Mouse (Mus musculus): Measurements from ENCODE around the gene Gm884.

Gene Gm884

DNA sequence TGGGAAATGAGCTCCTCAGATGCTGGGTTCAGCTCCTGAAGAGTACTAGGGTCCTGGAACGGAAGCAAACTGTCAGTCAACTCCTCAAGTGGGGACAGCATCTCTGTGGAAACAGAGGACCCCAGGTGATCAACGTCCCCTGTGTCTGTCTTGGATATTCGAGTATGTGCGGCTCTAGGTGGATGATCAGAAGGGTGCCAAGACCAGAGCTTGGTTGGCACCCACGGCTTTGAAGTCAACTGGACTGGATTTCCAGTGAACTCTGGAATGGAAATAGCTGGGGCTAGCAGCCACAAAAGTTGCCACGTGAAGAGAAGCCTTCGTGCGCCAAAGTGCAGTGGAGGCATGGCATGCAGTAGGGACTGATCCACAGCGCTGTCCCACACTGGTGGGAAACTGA lies at the start of gene Gm884:
Gene Gm884, minus strand, starts transcription at position 101 of the 400 bp plus-strand sequence.
- no peak for DNase-seq

DNA sequence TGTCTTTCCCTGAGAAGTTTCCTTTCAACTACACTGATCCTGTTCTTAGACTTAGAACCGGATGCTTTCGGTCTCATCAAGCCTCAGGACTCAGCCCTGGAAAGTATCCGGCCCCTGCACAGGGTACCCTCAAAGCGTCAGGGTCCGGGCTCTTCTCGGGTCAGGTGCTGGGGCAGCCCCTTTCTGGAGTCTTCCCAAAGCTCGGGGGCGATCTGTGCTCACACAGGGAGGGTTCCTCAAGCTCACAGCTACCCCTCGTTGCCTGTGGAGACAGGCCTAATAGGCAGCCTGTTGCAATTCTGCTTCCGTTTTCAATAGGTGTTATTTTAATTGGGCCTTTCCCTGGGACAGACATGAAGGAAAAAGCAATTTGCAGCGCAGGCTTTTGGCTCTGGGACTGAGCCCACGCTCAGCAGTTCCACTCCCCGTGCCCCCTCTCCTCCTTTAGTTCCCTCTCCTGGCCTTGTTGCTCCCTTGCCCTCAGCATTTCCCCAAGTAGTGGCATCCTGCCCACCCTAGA lies 46.0 kb upstream of the Gm884 start:
- DNase-seq, result no peak

DNA sequence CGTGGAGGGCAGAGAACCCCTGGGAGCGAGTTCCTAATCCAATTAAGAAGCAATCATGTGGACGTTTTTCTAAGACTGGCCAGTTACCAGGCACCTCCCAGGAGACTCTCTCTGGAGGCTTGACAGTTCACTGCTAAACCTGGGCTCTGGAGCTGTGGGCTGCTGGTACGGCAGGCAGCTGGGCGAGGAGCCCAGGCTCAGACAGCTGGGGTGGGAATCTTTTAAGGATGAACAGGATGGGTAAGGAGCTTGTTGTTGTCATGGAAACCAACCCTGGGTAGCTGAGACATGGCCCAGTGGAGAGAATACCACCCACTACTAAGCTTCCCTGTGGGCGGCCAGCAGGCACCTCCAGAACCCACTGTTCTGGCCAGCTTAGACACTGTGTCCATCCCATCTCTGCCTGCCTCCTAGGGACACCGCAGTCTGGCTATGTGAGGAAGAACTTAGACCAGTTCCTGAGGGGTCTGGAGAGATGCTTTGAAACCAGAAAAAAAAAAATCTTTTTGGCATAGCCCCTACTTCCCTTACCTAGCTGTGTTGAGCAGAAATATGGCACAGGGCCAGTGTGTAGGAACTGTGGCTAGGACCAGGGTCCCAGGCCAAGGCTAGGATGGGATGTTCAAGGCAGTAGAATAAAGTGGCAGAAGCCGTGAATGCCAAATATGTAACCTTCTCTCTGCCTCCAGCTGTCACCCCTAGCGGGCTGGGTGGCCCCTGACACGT lies 45.4 kb upstream of the Gm884 start:
- DNase-seq, result peak; percentile 96

DNA sequence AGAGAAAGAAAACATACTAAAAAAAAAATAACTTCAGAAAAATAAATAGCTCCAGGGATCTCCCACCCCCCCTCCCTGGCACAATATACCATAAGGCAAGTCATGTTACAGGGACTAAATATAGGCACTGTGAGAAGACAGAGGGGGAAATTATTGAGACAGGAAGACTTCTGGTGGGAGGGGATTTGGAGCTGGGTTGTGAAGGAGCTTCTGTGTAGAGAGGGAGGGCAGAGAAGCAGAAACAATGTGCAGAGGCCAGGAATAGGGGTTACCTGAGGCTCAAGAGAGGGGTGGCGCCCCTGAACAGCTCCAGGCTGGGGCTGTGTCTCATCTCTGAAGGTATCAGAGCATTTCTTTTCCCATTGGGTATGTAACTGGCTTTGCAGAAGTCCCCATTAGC lies 44.8 kb upstream of the Gm884 start:
- peak; percentile 34 for DNase-seq

DNA sequence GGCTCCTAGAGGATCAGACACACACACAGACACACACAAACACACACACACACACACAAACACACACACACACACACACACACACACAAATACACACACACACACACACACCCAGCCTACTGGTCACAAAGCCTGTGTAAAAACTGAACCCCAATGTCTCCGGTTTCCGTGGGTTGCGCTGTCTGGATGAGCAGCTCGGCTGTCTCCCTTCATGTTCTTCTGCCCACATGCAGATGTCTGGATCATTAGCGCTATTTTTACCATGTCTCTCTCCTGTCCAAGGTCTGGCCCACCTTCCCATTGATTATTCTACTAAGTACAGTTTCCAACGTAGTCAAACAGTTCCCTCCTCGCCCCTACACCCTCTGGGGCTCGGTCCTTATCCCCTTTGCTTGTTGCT lies 42.2 kb upstream of the Gm884 start:
- no peak for DNase-seq

DNA sequence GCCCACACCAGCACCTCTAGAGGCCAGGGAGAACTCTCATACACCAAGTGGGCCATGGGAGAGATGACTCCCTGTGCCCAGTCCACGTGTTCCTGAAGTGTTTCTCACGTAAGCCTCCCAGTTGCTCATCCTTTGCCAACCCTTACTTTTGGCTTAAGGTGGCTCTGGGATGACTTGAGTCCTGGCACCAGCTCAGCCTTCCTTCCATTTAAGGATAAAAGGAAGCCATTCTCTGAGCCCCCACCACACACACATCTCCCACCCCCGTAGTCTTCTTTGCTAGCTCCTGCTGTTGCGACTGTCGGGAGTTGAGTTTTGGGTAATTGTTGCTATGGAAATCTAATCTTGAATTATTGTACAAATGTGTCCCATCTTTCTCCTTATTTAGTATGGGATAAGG lies 41.6 kb upstream of the Gm884 start:
- peak; percentile 90 for DNase-seq

DNA sequence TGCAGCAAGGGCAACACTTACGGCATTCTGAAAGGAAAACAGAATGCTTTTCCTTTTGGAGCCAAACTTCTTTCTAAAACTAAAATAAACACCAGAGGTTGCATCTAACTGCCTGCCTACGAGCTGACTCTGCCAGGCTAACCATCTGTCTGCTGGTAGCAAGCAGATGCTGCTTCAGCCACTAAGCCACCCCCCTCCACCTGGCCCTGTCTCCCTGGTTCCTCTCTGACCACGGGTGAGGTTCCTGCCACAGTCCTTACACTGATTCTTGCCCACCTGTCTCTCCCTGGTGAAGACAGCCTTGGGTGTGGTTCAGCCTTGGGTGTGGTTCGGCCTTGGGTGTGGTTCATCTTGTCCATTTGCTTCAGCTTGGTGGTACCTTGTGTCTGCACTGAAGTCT lies 40.9 kb upstream of the Gm884 start:
- peak; percentile 80 for DNase-seq

DNA sequence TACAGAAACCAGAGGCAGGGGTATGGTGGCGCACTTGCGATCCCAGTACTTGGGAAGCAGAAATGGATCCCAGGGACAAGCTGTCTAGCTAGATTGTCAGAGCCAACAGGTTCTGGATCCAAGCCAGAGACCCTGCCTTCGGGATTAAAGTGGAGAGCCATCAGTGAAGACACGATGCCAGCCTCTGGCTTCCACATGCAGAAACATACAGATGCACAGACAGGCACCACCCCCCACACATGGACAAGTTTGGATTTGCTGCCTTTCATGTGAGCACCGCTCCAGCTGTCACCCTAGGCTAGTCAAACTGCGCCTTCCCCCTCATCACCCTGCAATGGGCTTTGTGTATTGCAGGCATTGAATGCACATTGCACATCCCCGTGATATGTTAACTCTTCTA lies 37.2 kb upstream of the Gm884 start:
- no peak for DNase-seq

DNA sequence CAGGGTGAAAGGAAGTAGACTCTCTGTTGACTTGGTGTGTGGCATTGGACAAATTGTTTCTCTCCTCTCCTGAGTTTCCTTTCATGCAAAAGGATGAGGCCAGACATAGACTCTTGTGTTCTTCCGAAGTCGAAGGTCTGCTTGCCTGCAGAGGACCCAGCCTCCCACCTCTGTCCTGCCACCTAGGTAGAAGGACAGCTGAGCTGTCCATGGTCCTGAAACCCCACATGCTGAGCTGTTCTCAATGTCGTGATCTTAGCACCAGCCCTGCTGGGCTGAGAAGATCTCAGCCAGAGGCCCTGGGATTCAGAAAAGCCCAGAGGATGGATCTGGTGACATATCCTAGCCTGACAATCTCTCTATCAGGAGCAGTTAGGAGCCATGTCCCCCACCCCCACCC lies 35.6 kb upstream of the Gm884 start:
- DNase-seq, result no peak

DNA sequence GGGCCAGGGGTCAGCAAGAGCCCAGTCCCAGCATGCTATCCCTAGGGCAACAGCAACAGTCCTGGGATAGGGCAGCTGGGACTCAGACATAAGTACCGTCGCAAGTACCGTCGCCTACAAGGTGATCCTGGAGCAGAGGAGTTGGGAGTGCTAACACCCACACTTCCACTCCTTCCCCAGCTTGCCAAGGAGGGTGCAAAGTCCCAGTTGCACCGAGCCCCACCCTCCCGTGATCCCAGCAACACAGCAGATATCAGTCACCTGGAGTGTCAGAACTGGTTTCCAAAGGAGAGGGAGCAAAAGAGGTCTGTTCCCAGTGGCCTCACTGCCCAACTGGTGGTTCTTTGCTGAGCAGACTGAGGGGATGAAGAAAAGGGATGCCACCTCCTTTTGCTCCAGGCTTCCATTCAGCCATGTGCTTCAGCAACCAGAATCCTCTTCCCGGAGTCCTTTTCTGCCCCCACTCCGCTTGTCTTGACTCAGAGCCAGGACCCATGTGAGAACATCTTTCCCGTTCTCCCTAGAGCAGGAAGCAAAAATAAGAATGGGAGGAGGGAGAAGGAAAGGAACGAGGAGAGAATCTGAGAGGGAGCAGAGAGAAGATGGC lies 32.5 kb upstream of the Gm884 start:
- peak; percentile 87 for DNase-seq

DNA sequence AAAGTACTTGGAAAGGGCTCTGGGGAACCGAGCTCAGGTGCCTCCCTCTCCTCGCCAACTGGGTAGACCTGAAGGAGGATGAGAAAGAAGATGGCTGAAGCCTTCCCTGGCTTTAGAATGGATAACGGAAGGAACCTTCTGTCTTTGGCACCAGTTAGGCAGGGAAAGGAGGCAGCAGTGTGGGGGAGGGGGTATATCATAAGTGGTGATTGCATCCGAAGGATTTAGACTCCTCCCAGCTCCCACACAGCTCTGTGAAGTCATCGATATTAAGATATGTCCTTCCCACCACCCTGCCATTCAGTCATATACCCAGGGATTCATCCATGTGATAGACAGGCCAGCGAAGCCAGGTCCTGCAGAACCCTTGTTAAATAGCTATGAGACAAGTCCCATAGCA lies 30.5 kb upstream of the Gm884 start:
- DNase-seq, result peak; percentile 71

DNA sequence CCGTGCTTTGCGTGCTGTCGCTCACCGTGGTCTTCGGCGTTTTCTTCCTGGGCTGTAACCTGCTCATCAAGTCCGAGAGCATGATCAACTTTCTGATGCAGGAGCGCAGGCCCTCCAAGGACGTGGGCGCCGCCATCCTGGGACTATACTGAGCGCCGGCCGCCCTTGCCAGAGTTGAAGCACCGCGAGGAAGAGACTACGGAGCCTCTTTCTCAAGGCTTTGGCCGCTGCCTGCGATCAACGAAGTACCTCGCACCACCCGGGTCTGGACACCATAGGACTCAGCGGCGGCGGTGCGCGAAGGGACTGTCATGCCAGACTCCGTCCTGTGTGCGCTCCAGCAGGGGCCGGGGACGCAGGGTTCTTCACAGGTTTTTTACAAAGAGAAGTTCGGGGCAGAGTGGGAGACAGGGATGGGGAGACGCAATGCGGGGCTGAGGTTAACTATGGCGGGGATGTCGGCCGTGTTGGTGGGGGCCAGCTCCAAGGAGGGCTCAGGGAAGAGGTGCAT lies 29.1 kb upstream of the Gm884 start:
- DNase-seq, result no peak

DNA sequence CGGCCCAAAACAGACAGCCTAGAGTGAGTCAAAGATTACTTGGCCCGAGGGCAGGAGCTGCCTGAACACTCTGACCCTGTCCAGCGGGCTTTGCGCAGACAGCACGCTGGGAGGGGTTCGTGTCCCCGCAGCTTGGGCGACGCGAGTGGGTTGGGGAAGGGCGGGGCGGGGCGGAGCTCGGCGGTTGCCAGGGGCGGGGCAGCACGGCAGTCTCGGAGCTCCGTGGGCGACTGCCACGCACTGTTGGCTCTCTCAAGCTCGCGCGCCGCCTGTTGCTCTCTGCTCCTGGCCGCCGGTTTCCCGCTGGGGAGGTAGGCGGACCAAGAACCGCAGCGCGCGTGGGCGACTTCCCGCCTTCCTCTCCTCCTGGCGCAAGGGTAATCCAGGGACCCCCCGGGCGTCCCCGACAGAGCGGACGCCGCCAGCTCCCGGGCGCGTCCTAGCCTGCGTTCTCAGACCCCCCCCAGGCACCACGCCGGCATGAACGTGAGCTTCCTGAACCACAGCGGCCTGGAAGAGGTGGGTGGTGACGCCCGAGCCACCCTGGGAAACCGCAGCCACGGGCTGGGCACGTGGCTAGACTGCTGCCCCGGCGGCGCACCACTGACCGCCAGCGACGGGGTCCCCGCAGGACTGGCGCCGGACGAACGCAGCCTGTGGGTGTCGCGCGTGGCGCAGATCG lies 28.5 kb upstream of the Gm884 start, which contains the start of gene Rprml:
Gene Rprml, plus strand, starts transcription at position 270 of the 682 bp plus-strand sequence.
- DNase-seq, result peak; percentile 93

DNA sequence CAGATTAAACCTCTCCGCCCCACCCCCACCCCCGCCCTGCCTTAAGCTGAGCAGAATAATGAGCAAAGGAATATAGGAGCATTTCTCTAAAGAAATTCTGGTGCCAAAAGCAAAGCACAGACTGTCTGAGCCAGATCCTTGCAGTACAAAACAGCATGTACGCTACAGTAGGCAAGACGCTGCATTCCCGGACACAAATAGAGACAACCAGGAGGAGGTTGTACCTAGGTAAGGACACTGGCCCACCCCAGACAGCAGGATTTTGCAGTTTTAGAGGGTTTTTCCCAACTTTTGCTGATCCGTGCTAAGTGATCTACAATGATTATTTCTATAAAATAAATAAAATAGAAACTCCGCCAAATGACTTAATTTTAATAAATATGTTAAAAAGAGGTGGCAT lies 27.7 kb upstream of the Gm884 start:
- peak; percentile 40 for DNase-seq

DNA sequence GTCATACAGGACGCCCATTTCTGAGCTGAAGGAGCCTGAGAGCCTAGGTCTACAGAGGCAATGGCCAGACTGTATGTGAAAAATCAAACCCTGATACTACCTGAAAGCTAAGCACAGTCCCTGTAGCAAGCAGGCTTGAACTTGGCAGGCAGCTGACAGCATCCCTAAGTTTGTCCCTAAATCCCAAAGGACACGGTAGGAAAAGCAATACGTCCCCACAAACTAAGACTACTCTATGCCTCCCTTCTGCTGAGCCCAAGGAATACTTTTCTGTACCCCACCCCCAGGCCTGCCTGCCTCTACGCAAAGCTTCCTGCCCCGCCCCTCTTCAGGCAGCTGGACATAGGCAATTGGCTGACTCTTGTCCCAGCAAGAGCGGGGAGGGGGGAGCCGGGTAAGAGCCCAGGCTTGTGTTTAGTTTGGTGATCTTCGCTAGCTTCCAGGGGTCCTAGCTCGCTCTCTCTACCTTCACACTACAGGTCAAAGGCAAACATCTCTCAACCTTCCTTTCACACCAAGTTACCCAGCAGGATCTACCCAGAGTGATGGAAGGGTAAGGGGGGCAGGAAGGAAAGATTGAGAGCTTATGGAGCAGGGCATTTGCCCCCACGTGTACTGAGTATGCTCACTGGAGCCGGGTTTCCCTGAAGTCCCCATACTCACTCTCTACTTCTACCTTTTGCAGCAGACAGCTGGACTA lies 27.1 kb upstream of the Gm884 start:
- no peak for DNase-seq

DNA sequence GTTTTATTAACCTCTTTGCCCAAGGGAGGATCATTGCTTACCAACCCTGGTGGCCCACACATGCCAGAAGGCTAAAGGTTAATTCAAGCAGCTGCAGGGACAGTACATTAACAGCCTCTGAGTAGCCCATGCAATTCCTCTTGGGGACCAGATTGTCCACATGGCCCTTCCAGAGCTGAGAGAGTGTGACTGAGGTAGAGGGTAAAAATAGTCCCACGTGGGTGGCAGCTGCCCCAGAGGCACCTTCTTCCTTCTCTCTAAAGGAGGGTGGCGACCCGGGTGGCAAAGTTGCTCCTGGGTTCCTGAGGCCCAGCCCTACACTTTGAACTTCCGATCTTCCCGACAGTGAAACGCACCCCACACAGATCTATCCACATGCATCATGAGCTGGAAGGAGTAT lies 25.4 kb upstream of the Gm884 start:
- DNase-seq, result no peak

DNA sequence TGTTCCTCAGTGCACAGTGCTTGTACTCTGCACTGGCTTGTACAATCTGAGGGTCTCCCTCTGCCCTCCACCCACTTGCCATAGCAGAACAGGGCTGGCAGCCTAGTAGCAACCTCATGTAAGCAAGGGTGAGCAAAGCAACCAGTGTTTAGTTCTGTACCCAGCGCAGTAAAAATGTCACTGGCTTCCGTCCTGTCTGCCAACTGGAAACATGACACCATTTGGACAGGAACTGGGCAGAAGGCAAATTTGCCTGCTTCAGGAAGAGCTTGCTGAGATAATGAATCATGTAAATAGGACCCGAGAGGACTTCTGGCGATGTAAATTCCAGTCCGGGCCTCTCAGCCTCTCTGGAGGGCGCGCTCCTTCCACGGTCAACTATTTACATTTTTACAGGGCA lies 24.8 kb upstream of the Gm884 start:
- DNase-seq, result no peak

DNA sequence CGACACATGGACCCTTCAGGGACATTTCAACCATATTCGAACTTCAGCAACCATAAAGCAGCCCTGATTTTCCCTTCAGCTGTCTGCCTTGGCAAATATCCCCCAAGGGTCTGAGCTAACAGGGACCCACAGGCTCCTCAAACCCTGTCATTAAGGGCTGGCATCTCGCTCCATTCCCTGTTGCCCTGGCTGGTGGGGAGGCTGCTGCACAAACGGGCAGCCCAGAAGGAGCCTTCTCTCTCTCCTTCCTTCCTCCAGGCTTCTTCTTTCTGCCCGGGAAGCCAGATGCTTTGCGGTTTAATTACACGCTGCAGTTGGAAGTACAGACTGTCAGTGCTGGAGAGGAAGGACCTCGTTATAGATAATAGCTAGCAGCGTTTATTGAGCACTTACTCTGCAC lies 22.3 kb upstream of the Gm884 start:
- no peak for DNase-seq

DNA sequence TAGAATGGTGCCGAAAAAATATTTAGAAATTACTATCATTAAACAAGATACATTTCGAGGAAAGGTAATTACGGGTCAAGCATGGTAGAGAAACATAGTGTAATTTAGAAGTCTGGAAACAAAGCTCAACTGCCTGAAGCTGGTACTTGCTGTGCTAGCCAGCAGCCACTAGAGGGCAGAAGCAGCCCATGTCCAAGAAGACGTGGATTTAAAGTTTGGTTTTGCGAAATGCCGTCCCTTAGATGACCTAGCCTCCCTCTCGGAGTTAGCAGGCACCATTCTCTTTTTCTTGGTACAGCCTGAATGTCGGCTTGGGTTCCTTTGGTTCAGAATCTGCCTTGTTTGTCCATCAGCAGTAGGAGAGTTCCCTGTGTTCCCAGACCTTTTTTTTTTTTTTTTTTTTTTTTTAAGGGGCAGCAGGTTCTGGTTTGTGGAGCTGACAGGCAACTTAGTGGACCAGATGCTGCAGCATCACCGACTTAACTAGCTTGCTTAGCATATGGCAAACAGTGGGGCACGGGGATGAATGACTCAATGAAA lies 18.5 kb upstream of the Gm884 start:
- DNase-seq, result peak; percentile 63

DNA sequence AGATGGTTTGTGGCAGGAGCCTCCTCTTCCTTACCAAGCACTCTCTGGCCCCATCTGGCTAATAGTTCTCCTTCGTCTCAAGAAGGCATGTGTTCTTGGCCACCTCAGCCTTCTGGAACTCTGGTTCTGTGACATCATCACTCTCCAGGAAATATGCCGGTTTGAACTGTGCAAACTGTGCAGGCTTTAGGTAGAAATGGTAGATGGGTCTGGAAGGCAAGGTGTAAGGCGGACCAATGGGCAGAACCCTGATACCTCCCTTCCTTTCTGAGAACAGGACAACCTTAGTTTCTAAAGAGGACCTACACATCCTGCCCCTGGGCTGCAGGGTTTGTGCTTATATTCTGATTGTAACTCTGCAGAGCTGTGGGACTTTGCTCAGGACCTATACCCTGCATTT lies 17.9 kb upstream of the Gm884 start, which contains the start of gene Lyzl6:
Gene Lyzl6, minus strand, starts transcription at position 101 of the 400 bp plus-strand sequence.
- no peak for DNase-seq

DNA sequence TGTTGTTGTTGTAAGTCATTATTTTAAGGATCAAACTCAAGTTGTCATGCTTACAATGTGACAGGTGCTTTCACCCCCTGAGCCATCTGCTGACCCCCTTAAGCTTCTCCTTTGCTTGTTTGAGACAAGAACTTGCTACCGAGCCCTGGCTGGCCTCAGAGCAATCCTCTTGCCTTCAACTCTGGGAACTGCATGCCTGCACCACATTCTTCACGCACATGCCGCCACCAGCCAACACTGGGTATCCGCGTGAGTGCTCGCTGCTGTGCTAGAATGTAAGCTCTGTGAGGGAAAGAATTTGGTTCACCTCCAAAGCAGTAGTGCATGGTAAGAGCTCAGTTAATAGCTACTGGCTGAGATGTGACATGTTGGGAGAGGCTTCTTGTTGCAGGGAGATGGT lies 15.3 kb upstream of the Gm884 start:
- DNase-seq, result no peak

DNA sequence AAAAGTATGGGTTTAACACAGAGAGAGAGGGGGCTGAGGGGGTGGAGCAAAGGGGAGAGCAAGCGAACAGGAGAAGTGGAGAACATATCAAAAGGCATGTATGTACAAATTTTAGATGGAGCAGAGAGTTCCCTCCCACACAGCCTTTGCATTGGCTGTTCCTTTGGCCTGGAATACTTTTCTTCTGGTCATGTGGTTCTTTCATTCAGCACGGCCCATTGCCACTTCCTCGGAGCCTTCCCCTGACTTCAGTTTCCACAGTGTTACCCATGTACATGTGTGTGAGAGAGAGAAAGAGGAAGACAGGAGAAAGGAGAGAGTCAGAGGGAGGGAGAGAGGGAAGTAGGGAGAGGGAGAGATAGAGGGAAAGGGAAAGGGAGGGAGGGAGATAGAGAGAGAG lies 14.5 kb upstream of the Gm884 start:
- no peak for DNase-seq

DNA sequence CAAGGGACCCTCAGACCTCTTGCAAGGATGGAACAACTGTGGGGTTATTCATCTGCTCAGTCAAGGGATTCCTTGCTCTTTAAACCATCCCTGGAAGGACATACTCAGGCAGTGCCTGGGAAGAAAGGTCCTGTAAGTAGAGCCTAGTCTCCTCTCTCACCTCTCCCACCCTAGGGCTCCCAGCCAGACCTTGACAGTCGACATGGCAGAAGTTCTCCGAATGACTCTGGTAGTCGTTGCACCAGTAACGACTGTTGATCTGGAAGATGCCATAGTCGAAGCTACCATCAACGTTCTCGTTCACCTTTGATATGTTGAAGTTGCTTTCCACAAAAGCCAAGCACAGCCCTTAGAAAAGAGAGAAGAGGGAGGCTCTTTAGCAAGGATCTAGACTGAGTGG lies 13.9 kb upstream of the Gm884 start:
- no peak for DNase-seq
